Mouse (Mus musculus) bone marrow, adult 2 months (tissue): ENCODE data around the gene Itpkc. TPM values are rescaled to one million over a fixed set of nuclear protein-coding genes. Genes with fewer than 3 reads are reported as not detected.

Experiments
- H3K27ac ChIP-seq: fragments of 200-500 bp; 2 replicates; pipeline ENCODE4 v1.5.1; 2012; ENCODE audit warnings: low read depth, mild to moderate bottlenecking, control low read depth, inconsistent platforms, low read length; ENCODE audit not compliant: control insufficient read depth, poor library complexity, insufficient read depth
- H3K4me1 ChIP-seq: fragments of 200-500 bp; 2 replicates; pipeline ENCODE4 v1.6.1; 2011; ENCODE audit warnings: low read length; ENCODE audit not compliant: control insufficient read depth, insufficient read depth
- H3K4me3 ChIP-seq: fragments of 200-500 bp; replicated peaks from 2 replicates; pipeline ENCODE3; 2011; ENCODE audit warnings: mild to moderate bottlenecking, low read depth, low read length, control low read depth; ENCODE audit not compliant: control insufficient read depth
- CTCF ChIP-seq: fragments of 200-500 bp; IDR thresholded peaks from 2 replicates; pipeline ENCODE4 v1.5.1; 2011; ENCODE audit warnings: low read length, control low read depth; ENCODE audit not compliant: control insufficient read depth, insufficient read depth
- POLR2A ChIP-seq: fragments of 200-500 bp; IDR thresholded peaks from 2 replicates; pipeline ENCODE4 v1.6.1; 2011; ENCODE audit warnings: low read depth, mild to moderate bottlenecking, control low read depth, low read length, borderline replicate concordance; ENCODE audit not compliant: control insufficient read depth
- WGBS: fragments of 180-500 bp; shearing (Covaris S2); methylation state at CpG from one replicate; pipeline ENCODE4 v1.1.7; 2018; 5-methylcytosine and 5-hydroxymethylcytosine counted together
- polyA plus RNA-seq: library from polyadenylated mRNA; stranded (reverse); fragments of >200 nt; gene quantifications from 2 replicates; pipeline ENCODE4 v1.2.4, GENCODE M21; 2011; ENCODE audit warnings: low replicate concordance; ENCODE audit not compliant: missing spikeins, insufficient read depth, insufficient read length

Itpkc gene
- polyA plus RNA-seq, 1 experiment: 2.5 TPM

- Histone ChIP-seq H3K27ac (no peak within 1 kb of the TSS), H3K4me1 (no peaks in the 10 kb centered on the region), H3K4me3 (peak within 1 kb of the TSS; percentile 80)
- WGBS: under 1% methylated on average over 25 of the region's 25 CpGs
- no peak for TF ChIP-seq CTCF
- no peak; the same call in 1 of the 2 replicates for TF ChIP-seq POLR2A
Measured at GRCm38 (mm10) chr7:27232781-27233281, 4.4 kb upstream of the Itpkc start, which contains the start of gene Coq8b. Gene Coq8b, plus strand, starts transcription at chr7:27233023.

GRCm38 (mm10) chr7:27231693-27232331 lies 3.4 kb upstream of the Itpkc start:
- 59% methylated on average over 7 of the region's 7 CpGs for WGBS
- Histone ChIP-seq H3K4me3 (no peak overlapping the region), H3K4me1 (no peaks in the 10 kb centered on the region; the same call in 1 of the 2 replicates), H3K27ac (no peak overlapping the region)
- TF ChIP-seq CTCF (no peak), POLR2A (no peak)

- TF ChIP-seq CTCF (peak; percentile 48; the same call in 1 of the 2 replicates), POLR2A (no peak)
- Histone ChIP-seq H3K4me3 (no peak overlapping the region), H3K27ac (no peak overlapping the region), H3K4me1 (no peaks in the 10 kb centered on the region; the same call in 1 of the 2 replicates)
- WGBS: 72% methylated on average over 4 of the region's 4 CpGs
Measured at GRCm38 (mm10) chr7:27230781-27231180, 2.3 kb upstream of the Itpkc start.

- peak overlapping the region; percentile 58 for H3K4me3 ChIP-seq
- WGBS: 10% methylated on average over 6 of the region's 6 CpGs
- H3K4me1 ChIP-seq: peaks cover 2% of the 10 kb centered on the region; the same call in 1 of the 2 replicates
- TF ChIP-seq POLR2A: no peak
- no peak for TF ChIP-seq CTCF
- H3K27ac ChIP-seq: peak overlapping the region; percentile 27
Measured at GRCm38 (mm10) chr7:27228865-27229264, 404 bp upstream of the Itpkc start.

- WGBS: 16% methylated on average over 10 of the region's 10 CpGs
- no peak for TF ChIP-seq POLR2A
- no peak for TF ChIP-seq CTCF
- H3K4me3 ChIP-seq: peak overlapping the region; percentile 58
- H3K4me1 ChIP-seq: peaks cover 4% of the 10 kb centered on the region; the same call in 1 of the 2 replicates
- peak overlapping the region; percentile 27; the same call in 1 of the 2 replicates for H3K27ac ChIP-seq
Measured at GRCm38 (mm10) chr7:27227676-27228075, 785 bp downstream of the Itpkc start.

GRCm38 (mm10) chr7:27227276-27227675 lies 1.2 kb downstream of the Itpkc start:
- H3K4me1 ChIP-seq: peaks cover 4% of the 10 kb centered on the region; the same call in 1 of the 2 replicates
- peak overlapping the region; percentile 58 for H3K4me3 ChIP-seq
- WGBS: 61% methylated on average over 9 of the region's 9 CpGs
- H3K27ac ChIP-seq: no peak overlapping the region
- TF ChIP-seq POLR2A (no peak), CTCF (no peak)

GRCm38 (mm10) chr7:27224877-27225575 lies 3.4 kb downstream of the Itpkc start:
- Histone ChIP-seq H3K4me1 (peaks cover 4% of the 10 kb centered on the region; the same call in 1 of the 2 replicates), H3K27ac (no peak overlapping the region), H3K4me3 (no peak overlapping the region)
- 0 out of 2 replicates have a peak, but pooled peaks have one; percentile 19 for TF ChIP-seq POLR2A
- TF ChIP-seq CTCF: no peak
- 85% methylated on average over 11 of the region's 11 CpGs for WGBS

- Histone ChIP-seq H3K27ac (no peak overlapping the region), H3K4me3 (no peak overlapping the region), H3K4me1 (peaks cover 4% of the 10 kb centered on the region; the same call in 1 of the 2 replicates)
- TF ChIP-seq POLR2A (no peak), CTCF (no peak)
- WGBS: 71% methylated on average over 1 of the region's 1 CpGs
Measured at GRCm38 (mm10) chr7:27222538-27222937, 5.9 kb downstream of the Itpkc start.
